8 mouse cellular contexts compared by ENCODE assay signal in the genomic region with DNA sequence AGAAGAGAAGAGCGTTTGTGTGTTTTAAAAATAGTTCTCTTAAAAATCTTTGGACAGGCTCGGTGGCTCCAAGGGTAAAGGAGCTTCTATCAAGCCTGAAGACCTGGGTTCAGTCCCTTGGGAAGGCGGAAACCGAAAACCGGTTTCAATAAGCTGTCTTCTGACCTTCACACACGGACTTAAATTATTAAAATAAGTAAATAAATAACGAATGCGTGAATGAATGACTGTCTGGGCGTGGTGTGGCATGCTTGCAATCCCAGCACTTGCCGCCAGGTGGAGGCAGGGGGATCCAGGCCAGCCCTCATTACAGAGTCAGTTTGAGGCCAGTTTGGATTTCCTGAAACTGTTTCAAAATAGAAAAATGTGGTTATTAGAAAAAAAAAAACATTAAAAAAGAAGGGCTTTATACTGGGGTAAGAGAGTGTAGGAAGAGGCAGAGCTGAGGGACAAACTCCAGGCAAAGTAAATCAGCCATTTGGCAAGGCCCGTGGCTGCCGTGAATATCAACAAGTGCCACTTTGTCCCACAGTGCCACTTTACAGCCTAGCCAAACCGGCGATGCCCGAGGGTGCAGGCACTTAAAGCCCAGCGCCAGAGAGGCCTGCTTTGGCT. TPM values are rescaled to one million over a fixed set of nuclear protein-coding genes. Genes with fewer than 3 reads are reported as not detected.
A peak's percentile ranks its signal among the peaks of the same experiment; 100 is the strongest.
DNase-seq lines count a peak whose midpoint lies in the region; ATAC-seq and TF ChIP-seq lines count a peak whose summit lies in the region.

No protein-coding gene starts in this region.

- H3K4me3 ChIP-seq in G1E (ENCODE audit: low read depth, low read length) = peak overlapping the region; percentile 67
- H3K4me3 ChIP-seq in forebrain, embryonic 16.5 days (replicated peaks; ENCODE audit: low read length) = peak overlapping the region; percentile 52
- H3K4me3 ChIP-seq in layer of hippocampus, adult 2 months = peak overlapping the region; percentile 53
- H3K4me3 ChIP-seq in lung, embryonic 14.5 days (ENCODE audit: low read depth, low read length) = peak overlapping the region; percentile 49

- peak; percentile 43 for DNase-seq in G1E (ENCODE audit: low spot score)
- DNase-seq in cerebellum, adult 18-20 months = peak; percentile 71 to 83
- DNase-seq in heart, postnatal 36 days = peak; percentile 82 to 90
- DNase-seq in layer of hippocampus, adult 2 months (ENCODE audit: low spot score in 2 of 2) = peak; percentile 67 to 83
- peak; percentile 90 for DNase-seq in lung, embryonic 14.5 days
- peak; percentile 80 for DNase-seq in thymus, postnatal 14 days

- H3K27ac ChIP-seq in forebrain, embryonic 16.5 days (ENCODE audit: low read length) = peak overlapping the region; percentile 75
- peak overlapping the region; percentile 77 for H3K27ac ChIP-seq in layer of hippocampus, adult 2 months
- peak overlapping the region; percentile 95 for H3K27ac ChIP-seq in lung, embryonic 14.5 days (ENCODE audit: low read depth)

- no peaks in the 10 kb centered on the region for H3K9me3 ChIP-seq in G1E (replicated peaks)
- no peaks in the 10 kb centered on the region for H3K9me3 ChIP-seq in forebrain, embryonic 16.5 days (ENCODE audit: control insufficient read depth, low read length)
- H3K9me3 ChIP-seq in lung, embryonic 14.5 days (ENCODE audit: low read depth, low read length) = no peaks in the 10 kb centered on the region

- peaks cover 8% of the 10 kb centered on the region for H3K4me1 ChIP-seq in G1E (ENCODE audit: insufficient read depth, low read depth, low read length)
- peaks cover 3% of the 10 kb centered on the region for H3K4me1 ChIP-seq in forebrain, embryonic 16.5 days (replicated peaks; ENCODE audit: control insufficient read depth, insufficient read depth, low read length)
- 0 out of 2 replicates have a peak, but pooled peaks cover 7% of the 10 kb centered on the region for H3K4me1 ChIP-seq in lung, embryonic 14.5 days (ENCODE audit: insufficient read depth)

- H3K4me2 ChIP-seq in forebrain, embryonic 16.5 days (ENCODE audit: low read length) = peak overlapping the region; percentile 84
- peak overlapping the region; percentile 85 for H3K4me2 ChIP-seq in lung, embryonic 14.5 days

- peak overlapping the region; percentile 63 for H3K9ac ChIP-seq in forebrain, embryonic 16.5 days (replicated peaks; ENCODE audit: low read depth, low read length)
- peak overlapping the region; percentile 63 for H3K9ac ChIP-seq in lung, embryonic 14.5 days

- 1% methylated on average over 16 of the region's 16 CpGs for WGBS in forebrain, embryonic 16.5 days
- 1% methylated on average over 16 of the region's 16 CpGs for WGBS in lung, embryonic 14.5 days

- peak; percentile 59; the same call in 1 of the 2 replicates for ATAC-seq in G1E (ENCODE audit: extremely low read depth, insufficient number of reproducible peaks, low FRiP score, poor library complexity, severe bottlenecking)
- peak; percentile 66 for ATAC-seq in forebrain, embryonic 16.5 days
- peak; percentile 52 for ATAC-seq in lung, embryonic 14.5 days (ENCODE audit: insufficient read depth)
- ATAC-seq in neutrophil, adult 5-6 weeks (ENCODE audit: extremely low read depth, insufficient number of reproducible peaks, low FRiP score, poor library complexity, severe bottlenecking) = peak; percentile 77

- H3K36me3 ChIP-seq in G1E (replicated peaks) = no peaks in the 10 kb centered on the region
- H3K36me3 ChIP-seq in forebrain, embryonic 16.5 days (ENCODE audit: control insufficient read depth, insufficient read depth) = no peaks in the 10 kb centered on the region
- no peaks in the 10 kb centered on the region for H3K36me3 ChIP-seq in lung, embryonic 14.5 days (ENCODE audit: insufficient read depth)

- intact Hi-C loops in heart, postnatal 36 days (cut with DNase I) = loop anchor here (2.0 to 5.0 kb wide), 2 partner anchors 51 to 59 kb away; a partner anchor contains a TSS

- TF ChIP-seq CTCF in G1E (IDR thresholded peaks at IDR 0.05; ENCODE audit: low read depth, low read length) = peak; percentile 90
- peak; percentile 89 for TF ChIP-seq CTCF in layer of hippocampus, adult 2 months (conservative IDR thresholded peaks at IDR 0.05)
- TF ChIP-seq CTCF in lung, embryonic 14.5 days (IDR thresholded peaks at IDR 0.05; ENCODE audit: low read depth) = peak; percentile 96

- H3K27me3 ChIP-seq in G1E (ENCODE audit: insufficient read depth, low read length) = peaks cover 9% of the 10 kb centered on the region
- no peaks in the 10 kb centered on the region for H3K27me3 ChIP-seq in forebrain, embryonic 16.5 days (replicated peaks; ENCODE audit: control insufficient read depth, insufficient read depth, low read length)
- H3K27me3 ChIP-seq in lung, embryonic 14.5 days (ENCODE audit: insufficient read depth, low read length) = no peaks in the 10 kb centered on the region

RNA-seq across cellular contexts. Expression of a gene that starts 38.9 kb away (rescaled TPM):
- total RNA-seq in G1E (2014; fragmentation: Nextera tagmentation) (20,210 and 21,324 TPM in 2 replicates), G1E (2017) (8,565 and 9,264 TPM in 2 replicates)
- polyA plus RNA-seq in G1E (2012) = 1,062 and 1,118 TPM in 2 replicates
- polyA plus RNA-seq in forebrain, embryonic 16.5 days (2015; fragmentation: Nextera tagmentation; extraction: Ambion mirVana) = 3,742 and 4,125 TPM in 2 replicates
- total RNA-seq in heart, postnatal 36 days (2021) = 1,000 to 10,000 TPM; 1,083 to 1,160 TPM
- 1,000 to 10,000 TPM; 3,119 to 3,317 TPM for total RNA-seq in layer of hippocampus, adult 2 months (2021)
- polyA plus RNA-seq in lung, embryonic 14.5 days (2014; fragmentation: Nextera tagmentation; extraction: Ambion mirVana) = 5,431 and 5,487 TPM in 2 replicates
- total RNA-seq in neutrophil, adult 5-6 weeks (2017) = 5,017 and 5,158 TPM in 2 replicates

RNA-seq across cellular contexts. Expression of a gene that starts 60.0 kb away (rescaled TPM):
- total RNA-seq in G1E (2014; fragmentation: Nextera tagmentation) (8.6 and 11.6 TPM in 2 replicates), G1E (2017) (6.4 and 8.6 TPM in 2 replicates)
- 1.0 and 1.5 TPM in 2 replicates for polyA plus RNA-seq in G1E (2012)
- 16.6 and 18.2 TPM in 2 replicates for polyA plus RNA-seq in forebrain, embryonic 16.5 days (2015; fragmentation: Nextera tagmentation; extraction: Ambion mirVana)
- 1 to 10 TPM; 6.5 to 6.9 TPM for total RNA-seq in heart, postnatal 36 days (2021)
- 10 to 100 TPM; 23.0 to 24.5 TPM for total RNA-seq in layer of hippocampus, adult 2 months (2021)
- polyA plus RNA-seq in lung, embryonic 14.5 days (2014; fragmentation: Nextera tagmentation; extraction: Ambion mirVana) = 12.2 and 12.7 TPM in 2 replicates
- total RNA-seq in neutrophil, adult 5-6 weeks (2017) = 7.0 and 9.0 TPM in 2 replicates

Comparison
In these comparisons a context has a peak if more than half of its experiments do, and no peak if none do; other contexts are left out.
1. Peak in every context shown above with its lines: DNase-seq, ATAC-seq, H3K4me3 ChIP-seq and H3K27ac ChIP-seq.